Mouse (Mus musculus) embryo, embryonic 11.5 days (tissue): Measurements from ENCODE around the gene Fam174b.

ENCODE experiments used
- DNase-seq: peaks from one replicate; pipeline ENCODE4 v3.0.0-alpha.2; 2012; ENCODE audit warnings: low read depth, low spot score

Fam174b gene

DNA sequence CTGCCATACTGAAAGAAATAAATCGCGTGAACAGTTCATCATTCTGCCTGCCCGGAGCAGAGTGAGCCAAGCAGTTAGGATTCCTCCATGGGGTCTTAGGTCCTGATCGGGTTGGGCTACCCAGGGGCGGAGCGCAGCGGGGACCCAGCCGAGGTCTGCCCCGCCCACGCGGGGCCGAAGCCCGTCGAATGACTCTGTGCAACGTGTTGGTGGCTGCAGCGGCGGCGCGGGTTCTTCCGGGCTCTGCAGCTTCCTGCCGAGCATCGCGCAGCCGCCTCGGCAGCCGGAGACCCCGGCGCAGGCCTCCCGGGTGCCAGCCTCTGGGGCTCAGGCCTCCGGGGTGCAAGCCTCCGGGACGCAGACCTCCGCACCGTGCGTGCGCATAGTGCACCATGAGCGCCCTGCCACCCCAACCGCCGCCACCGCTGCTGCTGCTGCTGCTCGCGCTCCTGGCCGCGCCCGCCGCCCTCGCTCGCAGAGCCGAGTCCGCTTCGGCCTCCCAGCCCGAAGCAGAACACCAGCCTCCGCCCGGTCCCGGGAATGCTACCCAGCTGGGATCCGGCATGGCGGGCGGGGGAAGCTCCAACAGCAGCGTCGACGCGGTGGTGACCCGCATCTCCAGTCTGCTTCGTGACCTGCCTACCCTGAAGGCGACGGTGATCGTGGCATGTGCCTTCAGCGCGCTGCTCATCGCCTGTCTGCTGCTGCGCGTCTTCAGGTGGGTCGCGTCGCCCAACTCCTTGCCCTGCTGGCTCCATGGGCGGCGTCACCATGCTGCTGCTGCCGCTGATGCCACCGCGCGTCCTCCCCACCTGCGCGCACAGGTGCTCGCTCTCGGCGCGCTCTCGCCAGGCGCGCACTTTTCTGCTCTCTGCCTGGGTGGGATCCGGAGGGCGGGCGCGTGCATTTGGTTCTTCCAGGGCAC is at the start of gene Fam174b:
Fam174b (plus strand) TSS at position 192 of the 925 bp plus-strand sequence.
- no peak for DNase-seq

DNA sequence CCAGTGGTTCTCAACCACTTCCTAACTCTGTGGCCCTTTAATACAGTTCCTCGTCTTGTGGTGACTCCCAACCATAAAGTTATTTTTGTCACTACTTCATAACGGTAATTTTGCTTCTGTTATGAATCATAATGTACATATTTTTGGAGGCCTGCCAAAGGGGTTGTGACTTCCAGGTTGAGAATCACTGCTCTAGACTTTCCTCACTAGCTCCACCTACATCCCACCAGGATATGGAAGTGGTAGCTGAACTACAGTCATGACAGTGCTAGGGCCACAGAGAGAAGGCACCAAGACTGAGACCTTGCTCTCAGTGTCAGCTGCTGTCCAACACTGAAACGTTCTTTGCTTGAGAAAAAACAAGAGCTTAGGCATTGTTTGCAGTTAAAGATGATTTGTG is 43.0 kb upstream of the Fam174b start:
- no peak for DNase-seq

DNA sequence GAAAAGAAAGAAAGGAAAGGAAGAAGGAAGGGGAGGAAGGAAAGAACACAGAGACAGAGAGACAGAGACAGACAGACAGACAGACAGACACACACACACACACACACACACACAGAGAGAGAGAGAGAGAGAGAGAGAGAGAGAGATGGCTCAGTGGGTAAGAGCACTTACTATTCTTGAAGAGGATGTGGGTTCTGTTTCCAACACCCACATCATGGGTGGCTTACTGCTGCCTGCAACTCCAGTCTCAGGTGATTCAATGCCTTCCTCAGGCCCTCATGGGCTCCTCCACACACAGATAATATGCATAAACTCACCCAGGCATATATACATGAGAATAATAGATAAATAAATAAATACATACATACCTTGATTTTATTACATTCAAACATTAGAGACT is 35.8 kb upstream of the Fam174b start:
- DNase-seq, result no peak

DNA sequence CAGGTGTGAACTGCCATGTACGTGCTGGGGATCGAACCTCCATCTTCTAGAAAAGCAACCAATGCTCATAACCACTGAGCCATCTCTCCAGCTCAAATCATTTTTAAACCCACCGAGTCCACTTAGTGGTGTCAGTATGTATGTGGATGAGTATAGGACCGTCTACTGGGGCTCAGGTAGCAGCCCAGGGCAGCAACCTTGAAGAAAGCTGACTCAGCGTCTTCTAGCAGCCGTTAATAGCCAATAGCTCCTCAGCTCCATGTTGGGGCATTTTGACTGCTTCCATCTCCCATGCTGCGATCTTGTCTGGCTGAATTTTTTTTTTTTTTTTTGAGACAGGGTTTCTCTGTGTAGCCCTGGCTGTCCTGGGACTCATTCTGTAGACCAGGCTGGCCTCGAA is 26.6 kb upstream of the Fam174b start:
- no peak for DNase-seq

DNA sequence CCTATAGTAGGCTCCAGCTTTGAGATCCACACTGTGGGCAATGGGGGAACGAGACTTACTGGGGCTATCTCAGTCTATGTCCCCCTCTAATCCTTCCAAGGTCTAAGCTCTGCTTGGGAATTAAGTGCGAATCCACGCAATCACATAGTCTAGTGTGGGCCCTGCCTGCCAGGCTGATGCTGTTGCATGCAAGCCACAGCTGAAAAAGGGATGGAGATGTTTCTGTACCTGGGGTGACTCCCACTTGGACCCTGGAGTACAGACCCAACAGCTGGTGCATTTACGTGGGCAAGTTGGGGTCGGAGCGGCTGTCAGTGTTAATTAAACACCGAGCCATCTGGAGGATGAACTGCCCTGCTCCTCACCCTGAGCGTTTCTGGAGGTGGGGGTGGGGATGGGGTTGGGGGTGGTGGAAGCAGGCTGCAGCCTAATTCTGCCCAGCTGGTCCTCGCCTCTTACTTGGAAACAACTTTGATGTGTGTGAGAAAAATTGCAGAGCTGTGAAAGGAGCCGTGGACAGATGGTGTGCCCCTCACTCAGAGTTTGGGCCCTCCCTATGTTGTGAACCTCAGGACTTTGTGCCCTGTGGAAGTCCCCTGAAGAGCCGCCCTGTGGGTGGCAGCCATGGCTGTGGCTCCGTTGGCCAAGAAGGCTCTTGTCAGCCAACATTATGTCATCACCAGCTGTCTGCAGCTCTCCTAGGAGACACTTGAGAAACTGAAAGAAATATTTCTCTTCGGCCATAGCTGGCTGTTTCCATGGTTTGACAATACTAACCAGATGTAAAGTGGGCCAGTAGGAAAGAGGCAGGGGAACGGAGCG is 24.0 kb upstream of the Fam174b start:
- DNase-seq, result peak; percentile 36

DNA sequence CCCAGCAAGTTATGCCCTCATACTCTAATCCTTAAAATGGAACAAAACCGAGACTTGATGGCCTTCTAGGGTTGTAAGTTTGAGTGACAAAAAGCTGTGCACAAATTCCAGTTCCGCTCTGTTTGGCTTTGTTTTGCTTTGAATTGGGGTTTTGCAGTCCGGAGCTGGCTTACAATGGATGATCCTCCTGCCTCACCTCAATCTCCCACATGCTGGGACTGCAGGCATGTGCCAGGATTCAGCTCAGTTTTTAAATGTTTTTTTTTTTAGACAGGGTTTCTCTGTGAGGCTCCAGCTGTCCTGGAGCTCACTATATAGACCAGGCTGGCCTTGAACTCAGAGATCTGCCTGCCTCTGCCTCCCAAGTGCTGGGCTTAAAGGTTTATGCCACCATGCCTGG is 23.3 kb upstream of the Fam174b start:
- no peak for DNase-seq

DNA sequence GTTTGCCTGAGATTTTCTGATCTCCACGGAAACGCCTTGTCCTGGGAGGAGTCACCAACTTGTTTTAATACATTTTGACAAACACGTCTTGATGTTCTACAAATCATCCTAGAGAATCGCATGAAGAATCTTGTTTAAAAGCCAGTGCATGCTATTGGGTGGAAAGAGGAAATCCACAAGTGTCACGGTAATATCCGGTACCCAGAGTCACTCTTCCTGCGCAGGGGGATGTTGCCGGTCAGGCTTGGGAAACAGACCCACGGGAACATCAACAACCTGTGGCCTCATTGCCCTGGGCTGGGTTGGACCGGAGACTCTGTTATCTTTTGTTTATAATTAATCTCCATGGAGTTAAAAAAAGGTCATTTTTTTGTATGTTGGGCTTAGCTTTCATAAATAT is 22.1 kb upstream of the Fam174b start:
- no peak for DNase-seq

DNA sequence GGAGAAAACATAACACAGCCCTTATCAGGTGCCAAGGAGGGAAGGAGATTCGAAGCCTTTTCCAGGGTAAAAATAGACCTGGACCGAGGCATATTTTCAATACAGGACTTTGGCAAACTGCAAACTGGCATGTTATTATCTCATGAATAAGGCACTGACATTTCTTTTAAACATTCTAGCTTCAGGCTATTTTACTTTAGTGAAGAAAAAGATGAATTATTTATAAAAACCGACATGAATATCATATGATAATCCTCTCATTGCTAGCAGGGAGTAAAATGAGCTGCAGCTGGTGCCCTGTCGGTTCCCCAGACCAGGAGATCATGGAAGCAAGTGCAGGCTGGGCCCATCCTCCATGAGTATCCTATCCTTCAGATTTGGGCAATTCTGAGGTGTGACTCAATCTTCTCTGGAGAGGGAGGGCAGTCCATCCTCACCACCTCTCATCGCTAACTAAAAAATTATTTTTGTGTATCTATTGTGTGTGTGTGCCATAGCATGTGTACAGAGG is 21.6 kb upstream of the Fam174b start:
- no peak for DNase-seq

DNA sequence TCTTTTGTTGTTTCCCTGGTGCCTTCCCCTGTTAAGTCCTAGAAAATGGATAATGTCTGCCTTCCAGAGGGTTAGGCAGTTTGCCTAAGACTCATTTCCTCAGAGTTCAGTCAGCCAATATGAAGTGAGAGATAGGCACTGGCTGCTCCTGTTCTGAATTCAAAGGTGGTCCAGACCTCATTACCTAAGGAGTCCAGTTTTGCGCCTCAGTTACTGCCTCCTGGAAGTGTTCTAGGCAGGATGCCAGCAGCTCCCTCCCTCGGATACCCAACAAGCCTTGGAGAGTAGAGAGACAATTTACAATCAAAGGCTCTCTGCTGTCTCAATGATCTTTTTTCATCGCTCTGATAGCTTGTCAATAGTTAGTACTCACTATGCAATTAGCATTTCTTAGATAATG is 19.1 kb upstream of the Fam174b start:
- no peak for DNase-seq

DNA sequence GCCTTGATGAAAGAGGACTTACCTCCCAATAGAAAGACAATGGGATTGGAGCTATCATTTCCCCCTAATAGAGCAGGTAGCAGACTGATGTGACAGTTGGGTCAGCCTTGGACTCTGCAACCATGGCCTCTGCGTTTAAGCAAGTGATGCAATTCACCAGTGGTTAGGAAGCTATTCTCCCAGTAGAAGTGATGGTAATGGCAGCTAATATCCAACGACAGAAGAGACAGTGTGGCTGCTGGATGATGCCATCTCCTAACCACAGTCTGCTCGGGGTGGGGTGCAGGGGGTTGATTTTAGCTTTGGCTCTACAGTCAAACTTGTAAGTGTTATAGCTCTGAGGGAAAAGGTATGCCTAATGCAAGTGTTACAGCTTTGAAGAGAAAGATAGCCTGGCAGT is 18.3 kb upstream of the Fam174b start:
- no peak for DNase-seq

DNA sequence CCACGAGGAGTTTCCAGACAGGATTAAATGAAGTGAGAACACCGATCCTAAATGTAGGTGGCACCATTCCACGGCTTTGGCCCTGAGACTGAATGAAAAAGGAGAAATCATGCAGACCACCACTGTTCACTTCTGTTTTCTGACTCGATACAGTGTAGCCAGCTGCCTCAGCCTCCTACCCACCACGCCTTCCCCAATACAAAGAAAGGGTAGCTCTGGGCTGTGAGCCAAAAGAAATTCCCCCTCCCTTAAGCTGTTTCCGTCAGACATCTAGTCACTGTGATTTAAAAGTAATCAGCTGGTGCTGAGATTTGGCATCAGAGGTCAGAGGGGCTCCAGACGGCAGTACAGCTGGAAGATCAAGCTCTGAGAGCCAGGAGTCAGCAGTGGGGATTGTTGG is 10.2 kb upstream of the Fam174b start:
- DNase-seq, result no peak

DNA sequence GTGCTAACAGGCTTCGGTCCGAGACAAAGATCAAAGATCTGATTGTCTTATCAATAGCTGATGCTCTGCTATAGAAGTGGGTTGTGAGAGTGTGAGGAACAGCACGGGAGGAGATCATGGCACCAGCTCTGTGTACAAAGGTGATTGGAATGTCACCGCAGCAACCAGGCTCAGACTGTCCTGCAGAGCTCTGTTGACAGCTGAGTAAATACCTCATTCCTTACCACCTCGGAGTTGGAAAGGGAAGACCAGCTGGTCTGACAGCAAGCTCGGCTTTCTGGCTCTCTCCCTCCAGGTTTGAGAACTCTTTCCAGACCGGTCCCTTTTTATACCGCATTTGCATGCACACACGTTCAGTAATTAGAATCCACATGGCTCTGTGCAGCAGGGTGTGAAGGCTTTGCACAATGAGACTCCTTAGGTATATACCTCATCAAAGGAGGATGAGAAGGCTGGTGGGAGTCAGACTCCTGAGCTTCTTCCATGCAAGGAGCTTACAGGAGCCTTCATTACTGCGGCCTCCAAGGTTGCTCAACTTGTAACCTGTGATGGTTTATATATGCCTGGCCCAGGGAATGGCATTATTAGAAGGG is 9.6 kb upstream of the Fam174b start:
- DNase-seq, result no peak

DNA sequence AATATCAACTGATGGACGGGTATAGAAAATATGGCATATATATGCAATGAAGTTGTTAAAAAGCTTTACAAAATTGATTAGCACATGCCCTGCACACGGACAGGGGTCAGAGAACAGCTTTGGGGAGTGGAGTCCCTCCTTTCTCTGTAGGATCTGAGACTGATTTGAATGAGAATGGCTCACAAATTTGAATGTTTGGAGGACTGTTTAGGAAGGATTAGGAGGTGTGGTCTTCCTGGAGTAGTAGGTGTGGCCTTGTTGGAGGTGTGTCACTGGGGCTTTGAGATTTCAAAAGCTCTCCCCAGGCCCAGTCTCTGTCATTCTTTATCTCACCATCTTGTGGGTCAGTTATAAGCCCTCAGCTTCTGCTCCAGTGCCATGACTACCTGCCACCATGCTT is 4.1 kb upstream of the Fam174b start:
- no peak for DNase-seq

DNA sequence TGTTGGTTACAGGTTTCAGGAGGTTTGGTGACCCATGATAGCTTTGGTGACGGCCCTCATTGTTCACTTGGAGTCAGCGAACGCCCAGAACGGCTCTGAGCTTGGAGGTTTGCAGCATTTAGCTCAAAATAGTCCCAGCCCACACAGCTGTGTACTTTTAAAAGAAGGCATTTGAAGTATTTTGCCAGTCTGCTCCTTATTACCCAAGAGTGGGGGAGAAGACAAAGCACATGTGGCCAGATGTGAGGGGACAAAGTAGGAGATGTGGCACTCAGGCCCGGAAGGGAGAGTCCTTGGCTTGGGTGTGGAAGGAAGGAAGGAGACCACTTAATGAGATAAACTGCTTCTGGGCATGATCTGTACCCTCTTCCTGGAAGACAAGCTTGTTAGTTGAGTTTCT is 1.3 kb downstream of the Fam174b start:
- DNase-seq, result no peak

DNA sequence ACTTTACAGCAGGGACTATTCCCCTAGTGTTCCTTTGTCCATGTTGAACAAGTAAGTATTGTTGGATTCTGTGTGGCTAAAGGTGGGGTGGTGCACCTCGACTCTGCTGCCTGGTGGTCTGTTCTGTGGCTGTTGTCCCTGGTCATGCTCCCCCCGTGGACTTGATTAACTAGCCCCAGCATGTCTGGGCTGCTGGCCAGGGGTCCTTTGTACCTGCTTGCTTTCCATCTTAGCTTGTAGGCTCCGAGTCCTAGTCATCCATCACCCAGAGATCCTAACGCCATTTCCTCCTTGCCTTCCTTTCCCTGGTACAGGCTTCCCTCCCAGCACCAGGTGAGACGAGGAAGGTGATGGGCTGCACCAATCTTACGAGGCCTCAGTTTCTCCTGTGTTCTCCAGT is 1.7 kb downstream of the Fam174b start:
- no peak for DNase-seq

DNA sequence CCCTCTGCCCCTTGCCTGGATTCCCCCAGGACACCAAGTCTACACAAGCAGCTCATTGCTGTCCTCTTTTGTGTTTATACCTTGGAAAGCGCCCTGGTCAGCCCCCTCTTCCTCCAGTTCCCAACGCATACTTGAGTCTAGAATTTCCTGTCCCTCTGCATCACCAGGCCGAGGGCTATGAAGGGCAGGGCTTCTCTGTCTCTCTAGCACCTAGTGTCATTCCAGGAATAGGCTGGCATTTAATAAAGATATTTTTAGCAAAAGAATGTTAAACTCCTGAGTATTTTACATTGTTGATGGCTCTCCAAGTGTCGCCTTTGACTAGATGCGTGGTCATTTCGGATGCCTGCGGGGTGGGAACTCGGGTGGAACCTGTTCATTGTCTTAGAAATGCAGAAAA is 3.0 kb downstream of the Fam174b start:
- no peak for DNase-seq

DNA sequence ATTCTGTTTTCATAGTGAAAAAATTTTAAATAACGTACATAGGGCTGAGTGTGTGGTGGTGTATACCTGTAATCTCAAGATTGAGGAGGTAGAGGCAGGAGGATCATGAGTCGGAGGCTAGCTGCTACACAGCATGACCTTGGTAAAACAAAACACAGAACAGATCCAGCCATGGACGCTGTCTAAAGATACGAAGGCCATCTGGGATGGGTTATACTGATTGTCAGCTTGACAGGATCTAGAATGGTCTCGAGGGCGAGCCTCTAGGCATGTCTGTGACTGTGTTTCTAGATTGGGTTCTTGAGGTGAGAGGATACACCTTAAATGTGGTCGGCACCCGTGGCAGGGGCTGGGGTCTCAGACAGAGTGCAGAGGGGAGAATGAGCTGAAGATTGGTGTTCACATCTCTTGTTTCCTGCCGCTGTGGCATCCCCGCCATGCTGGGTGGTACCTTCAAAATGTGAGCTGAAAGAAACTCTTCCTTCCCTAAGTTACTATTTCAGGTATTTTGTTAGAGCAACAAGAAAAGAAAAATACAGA is 3.8 kb downstream of the Fam174b start:
- no peak for DNase-seq

DNA sequence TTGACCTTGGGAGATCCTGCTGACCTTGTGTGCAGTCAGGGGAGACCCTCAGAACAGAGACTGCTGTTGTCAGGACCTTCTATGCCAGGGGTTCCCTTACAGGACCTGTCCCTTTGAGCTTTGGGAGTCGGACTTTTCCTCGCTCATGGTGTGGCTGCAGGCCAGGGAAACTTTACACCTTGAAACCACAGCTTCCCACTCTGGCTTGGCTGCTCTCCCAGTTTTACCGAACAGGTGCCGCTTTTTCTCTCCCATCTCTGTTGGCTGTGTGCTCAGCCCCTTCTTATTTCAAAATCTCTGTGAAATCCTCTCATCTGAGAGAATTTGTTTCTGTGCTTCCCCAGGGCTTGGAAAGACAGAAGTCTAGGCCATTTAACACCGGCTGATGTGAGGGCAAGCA is 5.8 kb downstream of the Fam174b start:
- no peak for DNase-seq

DNA sequence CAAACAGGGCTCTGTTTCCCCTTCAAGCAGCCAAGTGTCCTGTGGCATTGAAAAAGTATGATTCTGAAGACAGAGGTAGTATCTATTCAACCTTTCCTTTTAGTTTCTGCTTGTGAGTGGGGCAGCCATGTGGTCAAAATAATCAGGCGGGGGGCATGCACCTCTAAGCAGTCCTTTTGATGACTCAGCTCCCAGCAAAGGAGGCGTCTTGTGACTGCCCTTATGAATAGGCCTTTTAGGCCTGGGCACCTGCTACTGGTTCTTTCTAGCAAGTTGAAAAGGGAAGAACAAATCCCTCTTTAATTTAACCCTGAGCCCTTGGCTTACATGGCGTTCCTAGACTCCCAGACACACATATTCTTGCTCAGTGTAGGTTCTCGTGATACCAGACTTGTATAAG is 6.7 kb downstream of the Fam174b start:
- no peak for DNase-seq

DNA sequence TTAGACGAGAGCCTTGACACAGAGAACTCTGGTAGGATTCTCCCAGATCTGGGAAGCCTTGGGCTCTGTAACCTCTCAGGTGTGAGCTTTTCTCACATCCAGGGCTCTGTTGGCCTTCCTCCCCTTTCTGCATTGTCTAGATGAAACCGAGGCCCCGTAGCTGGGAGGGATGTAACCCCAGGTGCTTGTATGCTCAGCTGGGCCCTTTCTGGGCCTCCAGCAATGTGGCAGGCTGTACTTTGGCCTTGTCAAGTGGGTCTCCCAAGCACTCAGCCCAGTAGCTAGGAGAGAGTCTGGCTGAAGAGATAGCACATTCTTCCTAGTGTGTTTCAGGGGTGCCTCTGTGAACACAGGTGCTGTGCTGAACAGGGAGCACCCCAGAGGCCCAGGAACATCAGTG is 7.4 kb downstream of the Fam174b start:
- no peak for DNase-seq

DNA sequence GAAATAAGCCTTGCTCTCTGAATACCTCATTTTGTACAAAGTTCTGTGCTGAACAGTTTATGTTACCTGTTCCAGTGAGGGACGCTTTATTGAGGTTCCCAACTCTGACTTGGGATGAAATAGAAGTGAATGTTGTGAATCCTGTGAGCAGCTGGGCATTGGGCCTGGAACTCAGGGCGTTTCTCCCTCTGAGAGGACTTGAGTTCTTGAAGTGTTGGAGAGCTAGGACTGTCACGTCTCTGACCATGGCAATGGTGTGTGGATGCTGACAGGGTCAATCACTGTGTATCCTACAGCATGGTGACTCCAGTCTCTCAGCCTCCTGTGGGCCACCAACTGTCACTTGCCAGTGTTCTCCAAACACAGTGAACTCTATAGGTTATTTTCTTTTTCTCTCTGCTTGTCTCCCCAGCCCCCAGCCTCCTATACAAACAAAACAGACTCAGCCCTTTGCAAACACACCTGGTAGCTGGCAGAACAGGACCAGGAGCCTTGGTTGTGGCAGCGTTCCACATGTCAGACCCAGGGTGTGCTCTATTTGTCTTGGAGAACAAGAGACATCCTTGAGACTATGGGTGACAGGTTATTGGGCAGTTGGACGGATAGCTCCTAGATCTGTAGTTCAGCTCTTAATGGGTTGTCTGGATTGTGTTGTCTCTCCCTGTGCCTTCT is 8.5 kb downstream of the Fam174b start:
- no peak for DNase-seq
